Mouse (Mus musculus) G1E (cell line): ENCODE results near the gene Krtap19-1. TPM values are rescaled to one million over a fixed set of nuclear protein-coding genes. Genes with fewer than 3 reads are reported as not detected.

Source experiments
- ATAC-seq: 2 replicates; pipeline ENCODE4 v1.8.0; 2016; ENCODE audit warnings: mild to moderate bottlenecking; ENCODE audit not compliant: insufficient number of reproducible peaks, poor library complexity, low FRiP score, severe bottlenecking; ENCODE audit errors: extremely low read depth
- DNase-seq: peaks from one replicate; pipeline ENCODE4 v3.0.0; 2012; ENCODE audit warnings: low spot score
- H3K27me3 ChIP-seq: 2 replicates; pipeline ENCODE4 v1.6.1; 2012; ENCODE audit warnings: mild to moderate bottlenecking, low read length, inconsistent platforms; ENCODE audit not compliant: insufficient read depth
- H3K36me3 ChIP-seq: replicated peaks from 2 replicates; pipeline ENCODE3; 2012; ENCODE audit warnings: mild to moderate bottlenecking, inconsistent platforms
- H3K4me1 ChIP-seq: 2 replicates; pipeline ENCODE4 v1.6.1; 2012; ENCODE audit warnings: low read depth, low read length, inconsistent platforms, mixed read lengths; ENCODE audit not compliant: insufficient read depth
- H3K4me3 ChIP-seq: 2 replicates; pipeline ENCODE4 v1.5.1; 2012; ENCODE audit warnings: low read depth, mild to moderate bottlenecking, inconsistent platforms, low read length, moderate library complexity, mixed read lengths
- H3K9me3 ChIP-seq: replicated peaks from 2 replicates; pipeline ENCODE4 v1.6.1; 2012; ENCODE audit warnings: inconsistent platforms
- CTCF ChIP-seq: IDR thresholded peaks from 2 replicates; pipeline ENCODE4 v1.5.1; 2012; ENCODE audit warnings: low read depth, low read length, inconsistent platforms, mixed read lengths
- GATA1 ChIP-seq: IDR thresholded peaks from 2 replicates; pipeline ENCODE4 v1.6.1; 2012; ENCODE audit warnings: borderline replicate concordance, low read length, inconsistent platforms, mixed read lengths
- GATA2 ChIP-seq: IDR thresholded peaks from 2 replicates; pipeline ENCODE4 v1.6.1; 2012; ENCODE audit warnings: low read depth, low read length, inconsistent platforms, borderline replicate concordance
- POLR2AphosphoS5 ChIP-seq: IDR thresholded peaks from 2 replicates; pipeline ENCODE4 v1.6.1; 2012; ENCODE audit warnings: low read depth, low read length, inconsistent platforms; ENCODE audit not compliant: insufficient replicate concordance
- TAL1 ChIP-seq: conservative IDR thresholded peaks from 2 replicates; pipeline ENCODE4 v1.6.1; 2012; ENCODE audit warnings: low read depth, low read length, inconsistent platforms, mixed read lengths
- polyA plus RNA-seq: library from polyadenylated mRNA; stranded (reverse); fragments of >175 nt; gene quantifications from 2 replicates; pipeline ENCODE4 v1.2.3, GENCODE M21; 2012
- total RNA-seq, 2 experiments: library from RNA; stranded (forward) in 1 of 2; stranded (reverse) in 1 of 2; fragments of 200-1000 nt in 1 of 2; fragments of >200 nt in 1 of 2; fragmentation: Nextera tagmentation in 1 of 2; gene quantifications; 2 replicates each; pipeline ENCODE4 v1.2.3; 2014 to 2017

The Krtap19-1 gene
- total and polyA plus RNA-seq, 3 experiments, result not detected

DNA sequence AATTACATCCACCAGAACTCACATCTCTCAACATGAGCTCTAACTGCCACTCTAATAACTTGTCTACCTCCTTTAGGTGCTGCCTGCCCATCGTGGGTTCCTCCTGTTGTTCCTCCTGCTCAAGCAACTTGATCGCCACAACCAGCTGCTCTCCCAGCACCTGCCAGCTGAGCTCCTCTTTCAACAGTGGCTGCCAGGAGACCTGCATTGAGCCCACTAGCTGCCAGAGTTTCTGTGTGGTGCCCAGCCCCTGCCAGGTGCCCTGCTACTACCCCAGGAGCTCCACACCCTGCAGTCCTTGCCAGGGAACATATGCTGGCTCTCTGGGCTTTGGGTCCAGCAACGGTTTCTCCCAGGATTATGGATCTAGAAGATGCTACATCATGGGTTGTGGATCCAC is 49.1 kb downstream of the Krtap19-1 start, which contains the start of gene Krtap15:
Gene Krtap15 (plus strand): TSS at position 150 of the 400 bp plus-strand sequence.
- Histone ChIP-seq H3K27me3 (no peaks in the 10 kb centered on the region), H3K4me1 (no peaks in the 10 kb centered on the region), H3K9me3 (peaks cover 8% of the 10 kb centered on the region), H3K36me3 (no peaks in the 10 kb centered on the region), H3K4me3 (no peak within 1 kb of the TSS)
- no peak for TF ChIP-seq GATA2
- TF ChIP-seq POLR2AphosphoS5, result no peak
- no peak for TF ChIP-seq TAL1
- no peak for TF ChIP-seq GATA1
- no peak for TF ChIP-seq CTCF
- no peak for DNase-seq
- ATAC-seq, result no peak

Other genes starting within 250 kb of the Krtap19-1 start
Only the 20 nearest of the 25 such genes appear.
- not detected in 2 replicates for gene 2310061N02Rik, start 161.4 kb downstream of the Krtap19-1 start, total RNA-seq (2014; fragmentation: Nextera tagmentation)
- not detected in 2 replicates for gene 2310061N02Rik, start 161.4 kb downstream of the Krtap19-1 start, total RNA-seq (2017)
- not detected in 2 replicates for gene 2310061N02Rik, start 161.4 kb downstream of the Krtap19-1 start, polyA plus RNA-seq
- not detected in 2 replicates for gene Krtap13-1, start 140.5 kb downstream of the Krtap19-1 start, total RNA-seq (2014; fragmentation: Nextera tagmentation)
- gene Krtap13-1, start 140.5 kb downstream of the Krtap19-1 start, total RNA-seq (2017), result 0.27 TPM in 1 of 2 replicates, not detected in the other
- not detected in 2 replicates for gene Krtap13-1, start 140.5 kb downstream of the Krtap19-1 start, polyA plus RNA-seq
- not detected in 2 replicates for gene Krtap13, start 117.8 kb downstream of the Krtap19-1 start, total RNA-seq (2014; fragmentation: Nextera tagmentation)
- not detected in 2 replicates for gene Krtap13, start 117.8 kb downstream of the Krtap19-1 start, total RNA-seq (2017)
- not detected in 2 replicates for gene Krtap13, start 117.8 kb downstream of the Krtap19-1 start, polyA plus RNA-seq
- gene 2310034C09Rik, start 110.6 kb downstream of the Krtap19-1 start, total RNA-seq (2014; fragmentation: Nextera tagmentation), result not detected in 2 replicates
- not detected in 2 replicates for gene 2310034C09Rik, start 110.6 kb downstream of the Krtap19-1 start, total RNA-seq (2017)
- not detected in 2 replicates for gene 2310034C09Rik, start 110.6 kb downstream of the Krtap19-1 start, polyA plus RNA-seq
- gene 2310057N15Rik, start 95.2 kb downstream of the Krtap19-1 start, total RNA-seq (2014; fragmentation: Nextera tagmentation), result not detected in 2 replicates
- 0.12 TPM in 1 of 2 replicates, not detected in the other for gene 2310057N15Rik, start 95.2 kb downstream of the Krtap19-1 start, total RNA-seq (2017)
- gene 2310057N15Rik, start 95.2 kb downstream of the Krtap19-1 start, polyA plus RNA-seq, result not detected in 2 replicates
- not detected in 2 replicates for gene Gm5965, start 91.5 kb downstream of the Krtap19-1 start, total RNA-seq (2014; fragmentation: Nextera tagmentation)
- gene Gm5965, start 91.5 kb downstream of the Krtap19-1 start, total RNA-seq (2017), result not detected in 2 replicates
- 0.17 TPM in 1 of 2 replicates, not detected in the other for gene Gm5965, start 91.5 kb downstream of the Krtap19-1 start, polyA plus RNA-seq
- gene Gm20741, start 57.2 kb downstream of the Krtap19-1 start, total RNA-seq (2014; fragmentation: Nextera tagmentation), result not detected in 2 replicates
- gene Gm20741, start 57.2 kb downstream of the Krtap19-1 start, total RNA-seq (2017), result not detected in 2 replicates
- not detected in 2 replicates for gene Gm20741, start 57.2 kb downstream of the Krtap19-1 start, polyA plus RNA-seq
- gene Krtap15, start 49.2 kb downstream of the Krtap19-1 start, total RNA-seq (2014; fragmentation: Nextera tagmentation), result not detected in 2 replicates
- gene Krtap15, start 49.2 kb downstream of the Krtap19-1 start, total RNA-seq (2017), result not detected in 2 replicates
- not detected in 2 replicates for gene Krtap15, start 49.2 kb downstream of the Krtap19-1 start, polyA plus RNA-seq
- not detected in 2 replicates for gene Krtap14, start 43.3 kb downstream of the Krtap19-1 start, total RNA-seq (2014; fragmentation: Nextera tagmentation)
- gene Krtap14, start 43.3 kb downstream of the Krtap19-1 start, total RNA-seq (2017), result 0.17 TPM in 1 of 2 replicates, not detected in the other
- not detected in 2 replicates for gene Krtap14, start 43.3 kb downstream of the Krtap19-1 start, polyA plus RNA-seq
- not detected in 2 replicates for gene Krtap19-2, start 4.9 kb upstream of the Krtap19-1 start, total RNA-seq (2014; fragmentation: Nextera tagmentation)
- not detected in 2 replicates for gene Krtap19-2, start 4.9 kb upstream of the Krtap19-1 start, total RNA-seq (2017)
- gene Krtap19-2, start 4.9 kb upstream of the Krtap19-1 start, polyA plus RNA-seq, result not detected in 2 replicates
- not detected in 2 replicates for gene Krtap19-3, start 8.6 kb upstream of the Krtap19-1 start, total RNA-seq (2014; fragmentation: Nextera tagmentation)
- not detected in 2 replicates for gene Krtap19-3, start 8.6 kb upstream of the Krtap19-1 start, total RNA-seq (2017)
- not detected in 2 replicates for gene Krtap19-3, start 8.6 kb upstream of the Krtap19-1 start, polyA plus RNA-seq
- not detected in 2 replicates for gene Krtap19-4, start 15.7 kb upstream of the Krtap19-1 start, total RNA-seq (2014; fragmentation: Nextera tagmentation)
- gene Krtap19-4, start 15.7 kb upstream of the Krtap19-1 start, total RNA-seq (2017), result not detected in 2 replicates
- not detected in 2 replicates for gene Krtap19-4, start 15.7 kb upstream of the Krtap19-1 start, polyA plus RNA-seq
- gene Krtap19-5, start 27.0 kb upstream of the Krtap19-1 start, total RNA-seq (2014; fragmentation: Nextera tagmentation), result not detected in 2 replicates
- gene Krtap19-5, start 27.0 kb upstream of the Krtap19-1 start, total RNA-seq (2017), result not detected in 2 replicates
- gene Krtap19-5, start 27.0 kb upstream of the Krtap19-1 start, polyA plus RNA-seq, result not detected in 2 replicates
- not detected in 2 replicates for gene Krtap19-9b, start 62.9 kb upstream of the Krtap19-1 start, total RNA-seq (2014; fragmentation: Nextera tagmentation)
- not detected in 2 replicates for gene Krtap19-9b, start 62.9 kb upstream of the Krtap19-1 start, total RNA-seq (2017)
- not detected in 2 replicates for gene Krtap19-9b, start 62.9 kb upstream of the Krtap19-1 start, polyA plus RNA-seq
- gene Krtap16-3, start 93.5 kb upstream of the Krtap19-1 start, total RNA-seq (2014; fragmentation: Nextera tagmentation), result not detected in 2 replicates
- 0.23 TPM in 1 of 2 replicates, not detected in the other for gene Krtap16-3, start 93.5 kb upstream of the Krtap19-1 start, total RNA-seq (2017)
- gene Krtap16-3, start 93.5 kb upstream of the Krtap19-1 start, polyA plus RNA-seq, result not detected in 2 replicates
- not detected in 2 replicates for gene Krtap22-2, start 141.3 kb upstream of the Krtap19-1 start, total RNA-seq (2014; fragmentation: Nextera tagmentation)
- 1.0 TPM in 1 of 2 replicates, not detected in the other for gene Krtap22-2, start 141.3 kb upstream of the Krtap19-1 start, total RNA-seq (2017)
- gene Krtap22-2, start 141.3 kb upstream of the Krtap19-1 start, polyA plus RNA-seq, result not detected in 2 replicates
- not detected in 2 replicates for gene Gm10229, start 145.9 kb upstream of the Krtap19-1 start, total RNA-seq (2014; fragmentation: Nextera tagmentation)
- not detected in 2 replicates for gene Gm10229, start 145.9 kb upstream of the Krtap19-1 start, total RNA-seq (2017)
- gene Gm10229, start 145.9 kb upstream of the Krtap19-1 start, polyA plus RNA-seq, result not detected in 2 replicates
- gene Krtap6-1, start 162.3 kb upstream of the Krtap19-1 start, total RNA-seq (2014; fragmentation: Nextera tagmentation), result not detected in 2 replicates
- gene Krtap6-1, start 162.3 kb upstream of the Krtap19-1 start, total RNA-seq (2017), result not detected in 2 replicates
- gene Krtap6-1, start 162.3 kb upstream of the Krtap19-1 start, polyA plus RNA-seq, result not detected in 2 replicates
- not detected in 2 replicates for gene Gm10228, start 172.1 kb upstream of the Krtap19-1 start, total RNA-seq (2014; fragmentation: Nextera tagmentation)
- gene Gm10228, start 172.1 kb upstream of the Krtap19-1 start, total RNA-seq (2017), result not detected in 2 replicates
- not detected in 2 replicates for gene Gm10228, start 172.1 kb upstream of the Krtap19-1 start, polyA plus RNA-seq
- gene Krtap6-5, start 178.5 kb upstream of the Krtap19-1 start, total RNA-seq (2014; fragmentation: Nextera tagmentation), result not detected in 2 replicates
- not detected in 2 replicates for gene Krtap6-5, start 178.5 kb upstream of the Krtap19-1 start, total RNA-seq (2017)
- gene Krtap6-5, start 178.5 kb upstream of the Krtap19-1 start, polyA plus RNA-seq, result not detected in 2 replicates